Mouse (Mus musculus) B cell, adult 62 days (primary cell): ENCODE data around the gene Gm17087. TPM values are rescaled to one million over a fixed set of nuclear protein-coding genes. Genes with fewer than 3 reads are reported as not detected.

ENCODE experiments used
- total RNA-seq: library from RNA; stranded (reverse); gene quantifications from 4 replicates; pipeline ENCODE4 v1.2.4, GENCODE M21; 2023

Gm17087 gene
- total RNA-seq = not detected in 4 replicates

DNA sequence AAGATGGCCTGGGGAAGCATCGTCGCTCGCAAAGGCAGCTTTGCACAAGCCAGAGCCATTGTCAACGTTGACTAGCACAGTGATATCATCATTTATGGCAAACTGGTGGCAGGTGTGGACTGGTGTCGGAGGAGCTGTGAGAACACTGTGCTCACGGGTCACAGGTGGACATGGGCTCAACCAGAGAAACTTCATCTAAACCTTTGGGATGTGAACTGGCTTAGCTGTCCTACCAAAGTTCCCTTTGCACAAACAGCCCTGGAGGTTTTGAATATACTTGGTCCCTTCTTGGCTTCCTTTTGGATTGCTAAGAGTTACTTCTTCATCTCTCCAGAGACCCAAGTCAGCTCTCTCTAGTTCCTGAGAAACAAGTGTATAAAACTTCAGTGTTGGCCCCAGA lies at the start of gene Gm17087:
TSS of gene Gm17087 (minus strand) at position 101 of the 400 bp plus-strand sequence.

DNA sequence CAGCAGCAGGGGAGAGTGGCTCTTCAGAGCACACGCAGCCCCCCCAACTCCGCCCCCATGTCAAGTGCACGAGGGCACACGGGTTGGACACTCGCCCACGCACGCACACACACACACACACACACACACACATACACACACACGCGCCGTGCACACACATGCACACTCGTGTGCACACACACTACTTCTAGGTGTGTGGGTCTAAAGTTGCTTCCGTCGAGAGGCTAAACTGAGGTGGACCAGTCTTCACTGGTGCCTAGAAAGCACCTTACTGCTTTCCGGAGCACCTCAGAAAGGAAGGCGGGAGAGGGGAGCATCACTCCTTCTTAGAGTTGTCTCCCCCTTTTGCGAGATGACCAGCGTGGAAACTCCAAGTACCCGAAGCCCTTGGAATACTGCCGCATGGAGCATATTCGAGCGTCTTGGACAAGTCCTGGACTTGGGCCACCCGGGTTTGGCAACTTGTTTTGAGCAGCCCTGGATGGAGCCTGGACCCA lies 41.5 kb downstream of the Gm17087 start, which contains the start of gene Pde10a:
TSS of gene Pde10a (plus strand) at position 148 of the 497 bp plus-strand sequence.

Other genes with a start within 250 kb of the Gm17087 start
- gene Prr18, start 229.5 kb downstream of the Gm17087 start, total RNA-seq = 0.61 to 3.2 TPM (median 0.82 TPM) in 4 replicates
- gene T2, start 211.0 kb downstream of the Gm17087 start, total RNA-seq = not detected in 4 replicates
- gene T, start 132.5 kb downstream of the Gm17087 start, total RNA-seq = not detected in 4 replicates
- gene Pde10a, start 41.6 kb downstream of the Gm17087 start, total RNA-seq = not detected in 4 replicates